Mouse (Mus musculus) limb, embryonic 10.5 days (tissue): ENCODE data around the gene Gjd3. TPM values are rescaled to one million over a fixed set of nuclear protein-coding genes. Genes with fewer than 3 reads are reported as not detected.

Source experiments
- DNase-seq: peaks from one replicate; pipeline ENCODE4 v3.0.0-alpha.2; 2017; ENCODE audit warnings: low spot score
- H3K27ac ChIP-seq: fragments of 300-500 bp; sonication (generic); 2 replicates; pipeline ENCODE4 v1.5.1; 2016; ENCODE audit warnings: mild to moderate bottlenecking
- H3K27me3 ChIP-seq: fragments of 300-500 bp; sonication (generic); 2 replicates; pipeline ENCODE4 v1.6.1; 2016; ENCODE audit warnings: low read depth, mild to moderate bottlenecking; ENCODE audit not compliant: poor library complexity, severe bottlenecking
- H3K36me3 ChIP-seq: fragments of 300-500 bp; sonication (generic); 2 replicates; pipeline ENCODE4 v1.6.1; 2016; ENCODE audit warnings: mild to moderate bottlenecking, moderate library complexity
- H3K4me1 ChIP-seq: fragments of 300-500 bp; sonication (generic); 2 replicates; pipeline ENCODE4 v1.6.1; 2016
- H3K4me3 ChIP-seq: fragments of 300-500 bp; sonication (generic); 2 replicates; pipeline ENCODE4 v1.5.1; 2016; ENCODE audit warnings: mild to moderate bottlenecking, moderate library complexity
- H3K9me3 ChIP-seq: fragments of 300-500 bp; sonication (generic); replicated peaks from 2 replicates; pipeline ENCODE4 v1.6.1; 2016; ENCODE audit warnings: mild to moderate bottlenecking
- WGBS: fragments of 180-500 bp; shearing (Covaris S2); methylation state at CpG from one replicate; pipeline ENCODE4 v1.1.7; 2016; 5-methylcytosine and 5-hydroxymethylcytosine counted together
- polyA plus RNA-seq: library from polyadenylated mRNA; unstranded; fragments of >200 nt; fragmentation: Nextera tagmentation; extraction: Ambion mirVana; gene quantifications from 2 replicates; pipeline ENCODE4 v1.2.1, GENCODE M21; 2016

The Gjd3 gene
- polyA plus RNA-seq, 1 experiment from 2014 or later = 0.29 TPM

GRCm38 (mm10) chr11:98965416-98966077 is 17.3 kb downstream of the Gjd3 start:
- Histone ChIP-seq H3K27me3 (no peaks in the 10 kb centered on the region), H3K27ac (peak overlapping the region; percentile 89), H3K36me3 (peaks cover 43% of the 10 kb centered on the region), H3K4me3 (peak overlapping the region; percentile 80), H3K9me3 (no peaks in the 10 kb centered on the region), H3K4me1 (peaks cover 100% of the 10 kb centered on the region)
- WGBS = 6% methylated on average over 11 of the region's 11 CpGs
- DNase-seq = peak; percentile 52

GRCm38 (mm10) chr11:98964616-98965415 is 18.0 kb downstream of the Gjd3 start:
- H3K27ac ChIP-seq = peak overlapping the region; percentile 89
- DNase-seq = peak; percentile 66
- WGBS = 19% methylated on average over 15 of the region's 15 CpGs
- H3K36me3 ChIP-seq = peaks cover 35% of the 10 kb centered on the region
- H3K4me3 ChIP-seq = peak overlapping the region; percentile 80
- no peaks in the 10 kb centered on the region for H3K9me3 ChIP-seq
- H3K4me1 ChIP-seq = peaks cover 100% of the 10 kb centered on the region
- H3K27me3 ChIP-seq = no peaks in the 10 kb centered on the region

GRCm38 (mm10) chr11:98964201-98964615 is 18.6 kb downstream of the Gjd3 start:
- H3K4me1 ChIP-seq = peaks cover 100% of the 10 kb centered on the region
- DNase-seq = peak; percentile 42
- H3K27ac ChIP-seq = peak overlapping the region; percentile 89
- H3K27me3 ChIP-seq = no peaks in the 10 kb centered on the region
- no peaks in the 10 kb centered on the region for H3K9me3 ChIP-seq
- H3K4me3 ChIP-seq = peak overlapping the region; percentile 80
- H3K36me3 ChIP-seq = peaks cover 29% of the 10 kb centered on the region
- 18% methylated on average over 6 of the region's 6 CpGs for WGBS

- Histone ChIP-seq H3K4me3 (peak overlapping the region; percentile 80), H3K36me3 (peaks cover 30% of the 10 kb centered on the region), H3K27me3 (no peaks in the 10 kb centered on the region), H3K27ac (peak overlapping the region; percentile 89), H3K9me3 (no peaks in the 10 kb centered on the region), H3K4me1 (peaks cover 98% of the 10 kb centered on the region)
- DNase-seq = peak; percentile 78
- under 1% methylated on average over 32 of the region's 32 CpGs for WGBS
These were observed 19.4 kb downstream of the Gjd3 start for GRCm38 (mm10) chr11:98963191-98964021.

- H3K4me3 ChIP-seq = peak overlapping the region; percentile 80
- 2% methylated on average over 12 of the region's 12 CpGs for whole genome bisulfite sequencing
- H3K27ac ChIP-seq = peak overlapping the region; percentile 89
- H3K9me3 ChIP-seq = no peaks in the 10 kb centered on the region
- no peak for DNase-seq
- peaks cover 89% of the 10 kb centered on the region for H3K4me1 ChIP-seq
- H3K36me3 ChIP-seq = peaks cover 30% of the 10 kb centered on the region
- H3K27me3 ChIP-seq = no peaks in the 10 kb centered on the region
These were observed 20.3 kb downstream of the Gjd3 start for GRCm38 (mm10) chr11:98962421-98963095.

- H3K4me1 ChIP-seq = peaks cover 81% of the 10 kb centered on the region
- WGBS = 3% methylated on average over 8 of the region's 8 CpGs
- peak overlapping the region; percentile 80 for H3K4me3 ChIP-seq
- no peaks in the 10 kb centered on the region for H3K27me3 ChIP-seq
- peaks cover 30% of the 10 kb centered on the region for H3K36me3 ChIP-seq
- peak overlapping the region; percentile 88; the same call in 1 of the 2 replicates for H3K27ac ChIP-seq
- DNase-seq = peak; percentile 40
- H3K9me3 ChIP-seq = no peaks in the 10 kb centered on the region
These were observed 21.1 kb downstream of the Gjd3 start for GRCm38 (mm10) chr11:98961766-98962165.

GRCm38 (mm10) chr11:98961051-98961592 is 21.7 kb downstream of the Gjd3 start:
- Histone ChIP-seq H3K36me3 (peaks cover 30% of the 10 kb centered on the region), H3K4me3 (peak overlapping the region; percentile 80), H3K27ac (peak overlapping the region; percentile 88), H3K4me1 (peaks cover 77% of the 10 kb centered on the region), H3K27me3 (no peaks in the 10 kb centered on the region), H3K9me3 (no peaks in the 10 kb centered on the region)
- DNase-seq = peak; percentile 46
- WGBS = 2% methylated on average over 18 of the region's 18 CpGs

GRCm38 (mm10) chr11:98960313-98960906 is 22.4 kb downstream of the Gjd3 start:
- under 1% methylated on average over 53 of the region's 53 CpGs for WGBS

GRCm38 (mm10) chr11:98959437-98960312 is 23.1 kb downstream of the Gjd3 start:
- peaks cover 77% of the 10 kb centered on the region for H3K4me1 ChIP-seq
- peak; percentile 68 for DNase-seq
- peak overlapping the region; percentile 80 for H3K4me3 ChIP-seq
- no peaks in the 10 kb centered on the region for H3K27me3 ChIP-seq
- no peaks in the 10 kb centered on the region for H3K9me3 ChIP-seq
- H3K27ac ChIP-seq = peak overlapping the region; percentile 88
- under 1% methylated on average over 43 of the region's 43 CpGs for WGBS
- H3K36me3 ChIP-seq = peaks cover 33% of the 10 kb centered on the region

More at GRCm38 (mm10) chr11:98960313-98960906, 22.4 kb downstream of the Gjd3 start:
- peaks cover 33% of the 10 kb centered on the region for H3K36me3 ChIP-seq
- no peaks in the 10 kb centered on the region for H3K9me3 ChIP-seq
- peak; percentile 91 for DNase-seq
- H3K27me3 ChIP-seq = no peaks in the 10 kb centered on the region
- H3K4me1 ChIP-seq = peaks cover 77% of the 10 kb centered on the region
- peak overlapping the region; percentile 80 for H3K4me3 ChIP-seq
- peak overlapping the region; percentile 88 for H3K27ac ChIP-seq

- Histone ChIP-seq H3K27ac (no peak overlapping the region), H3K27me3 (no peaks in the 10 kb centered on the region), H3K4me1 (peaks cover 72% of the 10 kb centered on the region), H3K4me3 (no peak overlapping the region), H3K9me3 (no peaks in the 10 kb centered on the region), H3K36me3 (peaks cover 48% of the 10 kb centered on the region)
- no peak for DNase-seq
- 69% methylated on average over 10 of the region's 10 CpGs for WGBS
These were observed 26.5 kb downstream of the Gjd3 start for GRCm38 (mm10) chr11:98956340-98956739.

- peaks cover 72% of the 10 kb centered on the region for H3K4me1 ChIP-seq
- no peaks in the 10 kb centered on the region for H3K27me3 ChIP-seq
- peaks cover 54% of the 10 kb centered on the region for H3K36me3 ChIP-seq
- H3K9me3 ChIP-seq = no peaks in the 10 kb centered on the region
- H3K27ac ChIP-seq = peak overlapping the region; percentile 78
- DNase-seq = no peak
- WGBS = 23% methylated on average over 7 of the region's 7 CpGs
- peak overlapping the region; percentile 28 for H3K4me3 ChIP-seq
These were observed 27.0 kb downstream of the Gjd3 start for GRCm38 (mm10) chr11:98955707-98956235.
